Mouse (Mus musculus) midbrain, embryonic 16.5 days (tissue): ENCODE measurements around the gene Vmn1r235. TPM values are rescaled to one million over a fixed set of nuclear protein-coding genes. Genes with fewer than 3 reads are reported as not detected.
"Not testable (repeated sequence)": the region's sequence is repeated elsewhere in the genome, so short reads cannot be mapped to it uniquely, and the experiment has no call there.

Source experiments
- ATAC-seq: fragments of 200-750 bp; cut with Nextera tagmentation; 2 replicates; pipeline ENCODE4 v1.8.0; 2017; ENCODE audit warnings: moderate TSS enrichment
- H3K27ac ChIP-seq: fragments of 300-500 bp; sonication (generic); 2 replicates; pipeline ENCODE4 v1.5.1; 2014; ENCODE audit warnings: mild to moderate bottlenecking, low read length, mixed read lengths
- H3K27me3 ChIP-seq: fragments of 300-500 bp; sonication (generic); 2 replicates; pipeline ENCODE4 v1.6.1; 2014; ENCODE audit warnings: low read depth, low read length, mixed read lengths; ENCODE audit not compliant: control insufficient read depth, insufficient read depth
- H3K36me3 ChIP-seq: fragments of 300-500 bp; sonication (generic); 2 replicates; pipeline ENCODE4 v1.6.1; 2014; ENCODE audit warnings: mild to moderate bottlenecking, low read length, moderate library complexity, mixed read lengths; ENCODE audit not compliant: control insufficient read depth, insufficient read depth
- H3K4me1 ChIP-seq: fragments of 300-500 bp; sonication (generic); 2 replicates; pipeline ENCODE4 v1.6.1; 2014; ENCODE audit warnings: mild to moderate bottlenecking, low read length, mixed read lengths; ENCODE audit not compliant: control insufficient read depth, insufficient read depth
- H3K4me2 ChIP-seq: fragments of 300-500 bp; sonication (generic); 2 replicates; pipeline ENCODE4 v1.6.1; 2014; ENCODE audit warnings: mild to moderate bottlenecking, low read length, mixed read lengths
- H3K4me3 ChIP-seq: fragments of 300-500 bp; sonication (generic); 2 replicates; pipeline ENCODE4 v1.5.1; 2014; ENCODE audit warnings: low read depth, mild to moderate bottlenecking, low read length, moderate library complexity, mixed read lengths
- H3K9ac ChIP-seq: fragments of 300-500 bp; sonication (generic); 2 replicates; pipeline ENCODE4 v1.6.1; 2014; ENCODE audit warnings: low read depth, low read length, mixed read lengths
- H3K9me3 ChIP-seq: fragments of 300-500 bp; sonication (generic); replicated peaks from 2 replicates; pipeline ENCODE4 v1.6.1; 2014; ENCODE audit warnings: mild to moderate bottlenecking, low read length, mixed read lengths; ENCODE audit not compliant: control insufficient read depth, poor library complexity, severe bottlenecking
- WGBS: fragments of 180-500 bp; shearing (Covaris S2); extraction: QIAGEN DNeasy Blood & Tissue Kit; methylation state at CpG from one replicate; pipeline ENCODE4 v1.1.7; 2014; 5-methylcytosine and 5-hydroxymethylcytosine counted together
- polyA plus RNA-seq: library from polyadenylated mRNA; unstranded; fragments of >200 nt; fragmentation: Nextera tagmentation; extraction: Ambion mirVana; gene quantifications from 2 replicates; pipeline ENCODE4 v1.2.1, GENCODE M21; 2015

The Vmn1r235 gene
- not detected in 2 replicates for polyA plus RNA-seq

- Histone ChIP-seq H3K27me3 (no peaks in the 10 kb centered on the region), H3K9ac (no peak within 1 kb of the TSS), H3K4me1 (no peaks in the 10 kb centered on the region), H3K27ac (no peak within 1 kb of the TSS), H3K9me3 (no peaks in the 10 kb centered on the region; the same call in 1 of the 2 replicates), H3K4me2 (no peak within 1 kb of the TSS), H3K4me3 (no peak within 1 kb of the TSS), H3K36me3 (no peaks in the 10 kb centered on the region)
- no peak for ATAC-seq
Measured at GRCm38 (mm10) chr17:21256111-21256510, at the start of gene Vmn1r235. Gene Vmn1r235 (plus strand): TSS chr17:21256411.

DNA sequence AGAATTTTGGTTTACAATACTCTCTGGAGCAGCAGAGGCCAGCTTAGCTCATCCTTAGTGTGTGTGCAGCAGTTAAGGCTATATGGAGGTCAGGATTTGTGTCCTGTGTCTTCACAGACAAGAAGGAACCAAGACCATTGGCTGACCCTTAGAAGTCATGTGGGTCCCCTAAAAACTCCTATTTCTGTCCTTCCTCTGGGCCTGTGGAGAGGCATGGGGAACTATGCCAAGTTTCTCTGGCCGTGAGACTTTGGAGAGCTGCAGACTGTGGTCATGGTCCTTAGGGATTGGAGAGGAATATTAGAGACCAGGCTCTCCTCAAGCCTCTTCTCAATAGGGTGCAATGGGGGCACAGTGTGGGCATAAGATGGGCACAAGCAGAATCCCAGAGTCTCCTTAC, 45.1 kb upstream of the Vmn1r235 start:
- not testable (repeated sequence) for H3K27me3 ChIP-seq, H3K27ac ChIP-seq, H3K4me3 ChIP-seq, ATAC-seq, H3K36me3 ChIP-seq, H3K4me2 ChIP-seq, H3K9ac ChIP-seq, H3K9me3 ChIP-seq, H3K4me1 ChIP-seq
- WGBS = 88% methylated on average over 1 of the region's 1 CpGs

GRCm38 (mm10) chr17:21225787-21226186, 30.4 kb upstream of the Vmn1r235 start, which contains the start of gene Vmn1r234:
Gene Vmn1r234 (plus strand): TSS chr17:21226087.
- H3K4me2 ChIP-seq = no peak within 1 kb of the TSS
- H3K27me3 ChIP-seq = no peaks in the 10 kb centered on the region
- H3K27ac ChIP-seq = no peak within 1 kb of the TSS
- no peak within 1 kb of the TSS for H3K4me3 ChIP-seq
- ATAC-seq = no peak
- no peaks in the 10 kb centered on the region for H3K36me3 ChIP-seq
- H3K9ac ChIP-seq = no peak within 1 kb of the TSS
- 0 out of 2 replicates have a peak, but pooled peaks cover 3% of the 10 kb centered on the region for H3K9me3 ChIP-seq
- H3K4me1 ChIP-seq = no peaks in the 10 kb centered on the region
- 92% methylated on average over 1 of the region's 1 CpGs for WGBS

- no peak for ATAC-seq
- Histone ChIP-seq H3K27me3 (no peaks in the 10 kb centered on the region), H3K27ac (no peak overlapping the region), H3K4me3 (no peak overlapping the region), H3K9me3 (peaks cover 5% of the 10 kb centered on the region; the same call in 1 of the 2 replicates), H3K36me3 (no peaks in the 10 kb centered on the region), H3K4me1 (no peaks in the 10 kb centered on the region), H3K4me2 (no peak overlapping the region), H3K9ac (no peak overlapping the region)
- WGBS = 33% methylated on average over 9 of the region's 9 CpGs
Measured at GRCm38 (mm10) chr17:21231654-21232053, 24.6 kb upstream of the Vmn1r235 start.

- 13% methylated on average over 4 of the region's 4 CpGs for WGBS
- no peaks in the 10 kb centered on the region for H3K36me3 ChIP-seq
- no peaks in the 10 kb centered on the region for H3K4me1 ChIP-seq
- H3K4me3 ChIP-seq = no peak overlapping the region
- 0 out of 2 replicates have a peak, but pooled peaks have one; percentile 32 for ATAC-seq
- H3K4me2 ChIP-seq = no peak overlapping the region
- no peak overlapping the region for H3K9ac ChIP-seq
- H3K27ac ChIP-seq = no peak overlapping the region
- H3K27me3 ChIP-seq = no peaks in the 10 kb centered on the region
- H3K9me3 ChIP-seq = no peaks in the 10 kb centered on the region
Measured at GRCm38 (mm10) chr17:21272103-21272502, 15.9 kb downstream of the Vmn1r235 start.

DNA sequence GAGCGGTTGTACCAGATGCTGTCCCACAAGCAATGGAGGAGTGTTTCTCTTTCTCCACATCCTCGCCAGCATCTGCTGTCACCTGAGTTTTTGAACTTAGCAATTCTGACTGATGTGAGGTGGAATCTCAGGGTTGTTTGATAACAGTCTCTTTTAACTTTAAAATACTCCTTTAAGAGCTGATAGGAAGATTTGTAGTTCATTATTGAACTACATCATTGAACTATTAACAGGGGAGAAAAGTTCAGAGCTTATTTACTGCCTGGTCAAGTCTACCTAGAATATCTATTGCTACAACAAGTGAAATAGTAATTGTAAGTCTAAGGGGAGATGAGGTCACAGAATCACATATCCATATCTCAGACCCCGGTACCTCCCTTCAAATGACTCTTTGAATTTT, 26.4 kb downstream of the Vmn1r235 start, which contains the start of gene Vmn1r236:
Gene Vmn1r236, plus strand, starts transcription at position 301 of the 400 bp plus-strand sequence.
- no peak within 1 kb of the TSS for H3K4me3 ChIP-seq
- H3K9ac ChIP-seq = no peak within 1 kb of the TSS
- H3K27me3 ChIP-seq = no peaks in the 10 kb centered on the region
- no peak within 1 kb of the TSS for H3K27ac ChIP-seq
- ATAC-seq = no peak
- WGBS = 84% methylated on average over 3 of the region's 3 CpGs
- H3K36me3 ChIP-seq = no peaks in the 10 kb centered on the region
- H3K4me2 ChIP-seq = no peak within 1 kb of the TSS
- H3K9me3 ChIP-seq = no peaks in the 10 kb centered on the region
- H3K4me1 ChIP-seq = no peaks in the 10 kb centered on the region

DNA sequence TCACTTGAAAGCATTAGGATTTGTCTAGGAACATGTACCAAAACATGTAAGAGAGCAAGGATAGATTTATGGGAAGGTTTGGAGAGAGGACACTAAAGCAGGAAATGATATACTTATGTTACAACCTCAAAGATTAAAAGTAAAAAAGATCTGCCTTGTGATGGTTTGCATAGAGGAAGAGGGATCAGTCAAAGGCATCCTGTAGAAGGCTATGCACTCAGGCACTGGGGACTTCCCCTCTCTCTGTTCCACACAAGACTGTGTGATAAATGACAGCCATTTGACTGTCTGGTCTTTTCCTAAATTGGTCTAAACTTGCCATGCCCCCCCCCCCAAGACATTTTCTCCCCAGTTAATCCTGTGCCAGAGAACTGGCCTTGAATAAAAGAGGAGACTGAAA, 28.2 kb downstream of the Vmn1r235 start:
- Histone ChIP-seq H3K9ac (no peak overlapping the region), H3K27me3 (no peaks in the 10 kb centered on the region), H3K36me3 (no peaks in the 10 kb centered on the region), H3K4me3 (no peak overlapping the region), H3K4me2 (no peak overlapping the region), H3K4me1 (no peaks in the 10 kb centered on the region), H3K27ac (no peak overlapping the region), H3K9me3 (no peaks in the 10 kb centered on the region)
- ATAC-seq = no peak

DNA sequence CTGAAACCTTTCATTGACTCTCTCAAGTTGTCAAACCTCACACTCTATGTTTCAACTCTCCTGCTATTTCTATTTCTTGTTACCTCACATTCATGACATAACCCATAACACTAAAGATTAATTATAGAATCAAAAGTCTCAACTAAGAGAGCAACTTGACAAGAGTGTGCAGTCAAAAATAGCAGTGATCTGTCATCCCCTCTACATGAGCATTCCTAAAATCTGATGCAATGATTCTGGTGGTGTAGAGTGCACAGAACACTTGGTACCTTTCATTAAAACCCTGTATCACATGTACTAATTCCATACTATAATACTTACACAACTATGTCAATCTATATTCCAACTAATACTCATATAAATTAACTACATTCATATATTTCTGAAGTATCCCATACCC, 33.5 kb downstream of the Vmn1r235 start:
- Histone ChIP-seq H3K36me3 (no peaks in the 10 kb centered on the region), H3K9me3 (no peaks in the 10 kb centered on the region), H3K27me3 (no peaks in the 10 kb centered on the region), H3K4me3 (no peak overlapping the region), H3K27ac (no peak overlapping the region), H3K4me2 (no peak overlapping the region), H3K4me1 (no peaks in the 10 kb centered on the region), H3K9ac (no peak overlapping the region)
- ATAC-seq = no peak

DNA sequence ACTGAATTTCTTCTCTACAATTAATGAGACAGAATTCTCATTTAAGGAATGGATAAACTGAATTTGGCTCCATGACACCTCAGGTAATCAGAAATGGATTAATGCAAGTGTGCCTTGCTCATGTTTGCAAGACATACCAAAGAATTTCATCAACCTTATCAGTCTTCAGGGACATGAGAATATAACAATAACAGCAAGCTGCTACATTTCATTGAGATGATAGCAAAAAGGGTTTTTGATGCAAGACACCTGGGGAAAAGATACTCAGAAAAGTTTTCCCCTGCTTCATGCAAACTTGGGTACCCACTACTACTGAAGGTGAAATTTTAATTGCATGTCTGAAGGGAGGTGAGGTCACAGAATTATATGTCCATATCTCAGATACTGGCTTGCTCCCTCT, 55.4 kb downstream of the Vmn1r235 start, which contains the start of gene Vmn1r237:
Gene Vmn1r237, plus strand, starts transcription at position 301 of the 400 bp plus-strand sequence.
- Histone ChIP-seq H3K36me3 (no peaks in the 10 kb centered on the region), H3K9me3 (0 out of 2 replicates have a peak, but pooled peaks cover 4% of the 10 kb centered on the region), H3K4me2 (no peak within 1 kb of the TSS), H3K27me3 (no peaks in the 10 kb centered on the region), H3K27ac (no peak within 1 kb of the TSS), H3K4me3 (no peak within 1 kb of the TSS), H3K4me1 (no peaks in the 10 kb centered on the region), H3K9ac (no peak within 1 kb of the TSS)
- no peak for ATAC-seq
